Comparison of ENCODE assay signal across 29 mouse cellular contexts in the genomic region with DNA sequence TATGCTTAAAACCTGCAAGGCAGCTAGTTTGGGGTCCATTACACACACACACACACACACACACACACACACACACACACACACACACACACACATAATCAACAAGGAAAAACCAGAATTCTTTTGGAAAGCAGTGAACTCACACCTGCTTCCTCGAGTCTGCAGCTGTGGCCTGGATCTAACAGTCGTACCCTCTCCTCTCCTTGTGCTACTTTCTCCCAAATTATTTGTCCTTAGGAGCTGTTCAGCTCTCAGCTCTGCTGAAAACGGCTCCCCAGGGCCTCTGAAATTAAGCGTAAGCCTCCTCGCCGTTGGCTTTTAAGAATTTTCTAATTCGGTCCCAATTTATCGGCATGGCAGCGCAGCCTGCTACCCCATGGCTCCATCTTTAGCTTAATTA.
DNase-seq lines count a peak whose midpoint lies in the region; ATAC-seq and TF ChIP-seq lines count a peak whose summit lies in the region.
"Had no signal": no experiment of that assay in that cellular context is flagged by ENCODE, and none has a peak within 500 bp of the region (broad histone marks: within the 10 kb centered on the region; RNA-seq: fewer than 3 reads in every experiment).

No protein-coding gene starts in this region.

- H3K4me3 ChIP-seq in embryonic facial prominence, embryonic 14.5 days (ENCODE audit: low read depth, low read length) = no peak overlapping the region
- no peak overlapping the region for H3K4me3 ChIP-seq in embryonic facial prominence, embryonic 10.5 days
- no peak overlapping the region for H3K4me3 ChIP-seq in hindbrain, postnatal 0 days (ENCODE audit: low read length)
- H3K4me3 ChIP-seq in hindbrain, embryonic 10.5 days = no peak overlapping the region
- H3K4me3 ChIP-seq in forebrain, postnatal 0 days (ENCODE audit: low read depth, low read length) = no peak overlapping the region
- H3K4me3 ChIP-seq in neural tube, embryonic 15.5 days (replicated peaks) = no peak overlapping the region
- H3K4me3 ChIP-seq: embryonic facial prominence, embryonic 15.5 days; heart, embryonic 13.5 days; left cerebral cortex, adult 2 months; liver, embryonic 13.5 days; midbrain, embryonic 13.5 days; neural tube, embryonic 12.5 days; stomach, embryonic 15.5 days had no signal

- no peak for ATAC-seq in embryonic facial prominence, embryonic 14.5 days (ENCODE audit: low read depth)
- no peak for ATAC-seq in hindbrain, postnatal 0 days
- no peak for ATAC-seq in forebrain, postnatal 0 days
- ATAC-seq in neural tube, embryonic 15.5 days (ENCODE audit: low FRiP score) = peak; percentile 63; the same call in 1 of the 2 replicates
- ATAC-seq in monocyte, adult 5-6 weeks (replicated peaks; ENCODE audit: insufficient number of reproducible peaks, low FRiP score, low TSS enrichment, poor library complexity, severe bottlenecking) = no peak
- ATAC-seq: midbrain, embryonic 13.5 days had no signal

- H3K4me1 ChIP-seq in embryonic facial prominence, embryonic 14.5 days (ENCODE audit: control insufficient read depth, insufficient read depth, low read length) = no peaks in the 10 kb centered on the region
- H3K4me1 ChIP-seq in embryonic facial prominence, embryonic 10.5 days = no peaks in the 10 kb centered on the region
- no peaks in the 10 kb centered on the region for H3K4me1 ChIP-seq in hindbrain, postnatal 0 days (ENCODE audit: insufficient read depth, low read length)
- H3K4me1 ChIP-seq in hindbrain, embryonic 10.5 days (replicated peaks) = 0 out of 2 replicates have a peak, but pooled peaks cover 3% of the 10 kb centered on the region
- H3K4me1 ChIP-seq in forebrain, postnatal 0 days (ENCODE audit: insufficient read depth) = peaks cover 6% of the 10 kb centered on the region; the same call in 1 of the 2 replicates
- peaks cover 13% of the 10 kb centered on the region for H3K4me1 ChIP-seq in neural tube, embryonic 15.5 days
- H3K4me1 ChIP-seq: embryonic facial prominence, embryonic 15.5 days; heart, embryonic 13.5 days; liver, embryonic 13.5 days; stomach, embryonic 15.5 days had no signal

- H3K9ac ChIP-seq in embryonic facial prominence, embryonic 14.5 days (ENCODE audit: low read depth, low read length) = no peak overlapping the region
- no peak overlapping the region for H3K9ac ChIP-seq in hindbrain, postnatal 0 days (replicated peaks; ENCODE audit: low read length)
- no peak overlapping the region for H3K9ac ChIP-seq in forebrain, postnatal 0 days
- no peak overlapping the region for H3K9ac ChIP-seq in neural tube, embryonic 15.5 days (replicated peaks)
- H3K9ac ChIP-seq: embryonic facial prominence, embryonic 15.5 days; heart, embryonic 13.5 days; liver, embryonic 13.5 days; lung, embryonic 14.5 days; midbrain, embryonic 13.5 days; neural tube, embryonic 12.5 days; stomach, embryonic 15.5 days had no signal

- peak; percentile 32 for DNase-seq in embryonic facial prominence, embryonic 14.5 days (ENCODE audit: low spot score)
- DNase-seq in embryonic facial prominence, embryonic 10.5 days (ENCODE audit: low spot score) = no peak
- DNase-seq in hindbrain, postnatal 0 days (ENCODE audit: low spot score) = peak; percentile 29
- DNase-seq in hindbrain, embryonic 10.5 days (ENCODE audit: low spot score) = no peak
- DNase-seq in forebrain, postnatal 0 days = peak; percentile 17
- no peak for DNase-seq in layer of hippocampus, adult 9-10 months (ENCODE audit: low spot score)
- DNase-seq: adrenal gland, postnatal 14 days; cerebellum, adult 8-10 months; cerebellum, postnatal 36 days; embryo, embryonic 11 days; gastrocnemius, postnatal 25 days; heart, adult 18-20 months; heart, postnatal 14 days; kidney, adult 11 months; left cerebral cortex, postnatal 4 days; liver, embryonic 13.5 days; lung, embryonic 14.5 days; right cerebral cortex, adult 18-20 months; right cerebral cortex, postnatal 4 days; thymus, adult 18-20 months; thymus, postnatal 4 days had no signal

- no peak overlapping the region for H3K4me2 ChIP-seq in embryonic facial prominence, embryonic 14.5 days (ENCODE audit: low read depth, low read length)
- H3K4me2 ChIP-seq in hindbrain, postnatal 0 days (ENCODE audit: low read depth, low read length) = no peak overlapping the region
- H3K4me2 ChIP-seq in forebrain, postnatal 0 days (ENCODE audit: low read depth) = no peak overlapping the region
- H3K4me2 ChIP-seq in neural tube, embryonic 15.5 days = peak overlapping the region; percentile 34
- H3K4me2 ChIP-seq: embryonic facial prominence, embryonic 15.5 days; heart, embryonic 13.5 days; liver, embryonic 13.5 days; lung, embryonic 14.5 days; midbrain, embryonic 13.5 days; neural tube, embryonic 12.5 days; stomach, embryonic 15.5 days had no signal

- H3K36me3 ChIP-seq in embryonic facial prominence, embryonic 14.5 days (ENCODE audit: control insufficient read depth, insufficient read depth, low read length) = no peaks in the 10 kb centered on the region
- no peaks in the 10 kb centered on the region for H3K36me3 ChIP-seq in embryonic facial prominence, embryonic 10.5 days (replicated peaks)
- H3K36me3 ChIP-seq in hindbrain, postnatal 0 days (ENCODE audit: insufficient read depth, low read length) = no peaks in the 10 kb centered on the region
- H3K36me3 ChIP-seq in hindbrain, embryonic 10.5 days = no peaks in the 10 kb centered on the region
- H3K36me3 ChIP-seq in forebrain, postnatal 0 days (ENCODE audit: insufficient read depth) = no peaks in the 10 kb centered on the region
- H3K36me3 ChIP-seq in neural tube, embryonic 15.5 days = no peaks in the 10 kb centered on the region
- H3K36me3 ChIP-seq: embryonic facial prominence, embryonic 15.5 days; heart, embryonic 13.5 days; liver, embryonic 13.5 days; midbrain, embryonic 13.5 days; neural tube, embryonic 12.5 days; stomach, embryonic 15.5 days had no signal

- 54% methylated on average over 9 of the region's 9 CpGs for WGBS in embryonic facial prominence, embryonic 14.5 days
- WGBS in embryonic facial prominence, embryonic 10.5 days = 63% methylated on average over 9 of the region's 9 CpGs
- 50% methylated on average over 9 of the region's 9 CpGs for WGBS in hindbrain, postnatal 0 days
- 76% methylated on average over 9 of the region's 9 CpGs for WGBS in hindbrain, embryonic 10.5 days
- WGBS in forebrain, postnatal 0 days = 32% methylated on average over 9 of the region's 9 CpGs
- 29% methylated on average over 9 of the region's 9 CpGs for WGBS in neural tube, embryonic 15.5 days

- H3K27ac ChIP-seq in embryonic facial prominence, embryonic 14.5 days (replicated peaks; ENCODE audit: low read depth, low read length) = no peak overlapping the region
- H3K27ac ChIP-seq in embryonic facial prominence, embryonic 10.5 days (replicated peaks) = no peak overlapping the region
- no peak overlapping the region for H3K27ac ChIP-seq in hindbrain, postnatal 0 days
- no peak overlapping the region for H3K27ac ChIP-seq in hindbrain, embryonic 10.5 days
- H3K27ac ChIP-seq in forebrain, postnatal 0 days (ENCODE audit: low read depth, low read length) = no peak overlapping the region
- H3K27ac ChIP-seq in neural tube, embryonic 15.5 days (replicated peaks) = no peak overlapping the region
- H3K27ac ChIP-seq: embryonic facial prominence, embryonic 15.5 days; heart, embryonic 13.5 days; left cerebral cortex, adult 2 months; liver, embryonic 13.5 days; midbrain, embryonic 13.5 days; neural tube, embryonic 12.5 days; stomach, embryonic 15.5 days had no signal

- H3K27me3 ChIP-seq in embryonic facial prominence, embryonic 14.5 days (replicated peaks; ENCODE audit: control insufficient read depth, insufficient read depth, low read length) = no peaks in the 10 kb centered on the region
- no peaks in the 10 kb centered on the region for H3K27me3 ChIP-seq in embryonic facial prominence, embryonic 10.5 days (replicated peaks; ENCODE audit: low read depth, poor library complexity, severe bottlenecking)
- no peaks in the 10 kb centered on the region for H3K27me3 ChIP-seq in hindbrain, postnatal 0 days (ENCODE audit: insufficient read depth, low read length)
- H3K27me3 ChIP-seq in hindbrain, embryonic 10.5 days (ENCODE audit: insufficient read depth, poor library complexity, severe bottlenecking) = no peaks in the 10 kb centered on the region
- H3K27me3 ChIP-seq in forebrain, postnatal 0 days (ENCODE audit: insufficient read depth, low read length) = no peaks in the 10 kb centered on the region
- no peaks in the 10 kb centered on the region for H3K27me3 ChIP-seq in neural tube, embryonic 15.5 days (replicated peaks)
- H3K27me3 ChIP-seq: embryonic facial prominence, embryonic 15.5 days; heart, embryonic 13.5 days; liver, embryonic 13.5 days; midbrain, embryonic 13.5 days; neural tube, embryonic 12.5 days; stomach, embryonic 15.5 days had no signal

- H3K9me3 ChIP-seq in embryonic facial prominence, embryonic 14.5 days (ENCODE audit: control insufficient read depth, low read length) = no peaks in the 10 kb centered on the region
- H3K9me3 ChIP-seq in embryonic facial prominence, embryonic 10.5 days = 0 out of 2 replicates have a peak, but pooled peaks cover 5% of the 10 kb centered on the region
- H3K9me3 ChIP-seq in hindbrain, postnatal 0 days (ENCODE audit: low read length) = no peaks in the 10 kb centered on the region
- H3K9me3 ChIP-seq in hindbrain, embryonic 10.5 days = no peaks in the 10 kb centered on the region
- H3K9me3 ChIP-seq in forebrain, postnatal 0 days (ENCODE audit: low read length) = no peaks in the 10 kb centered on the region
- H3K9me3 ChIP-seq in neural tube, embryonic 15.5 days (replicated peaks) = no peaks in the 10 kb centered on the region
- H3K9me3 ChIP-seq: embryonic facial prominence, embryonic 15.5 days; heart, embryonic 13.5 days; liver, embryonic 13.5 days; midbrain, embryonic 13.5 days; neural tube, embryonic 12.5 days; stomach, embryonic 15.5 days had no signal

- TF ChIP-seq CTCF in hindbrain, postnatal 0 days (IDR thresholded peaks at IDR 0.05; ENCODE audit: low read depth) = no peak
- no peak for TF ChIP-seq CTCF in forebrain, postnatal 0 days (IDR thresholded peaks at IDR 0.05; ENCODE audit: low read depth)

Comparison
In these comparisons a context has a peak if more than half of its experiments do, and no peak if none do; other contexts are left out.
1. DNase-seq: peak in embryonic facial prominence, embryonic 14.5 days (single experiment), hindbrain, postnatal 0 days (single experiment) and forebrain, postnatal 0 days (single experiment); none in embryonic facial prominence, embryonic 10.5 days (single experiment), hindbrain, embryonic 10.5 days (single experiment) and layer of hippocampus, adult 9-10 months (single experiment).